Mouse (Mus musculus) stomach, postnatal 0 days (tissue): ENCODE results near the gene Galnt3.

Source experiments
- CTCF ChIP-seq: IDR thresholded peaks from 2 replicates; pipeline ENCODE4 v1.5.1; 2016; ENCODE audit warnings: antibody characterized with exemption, low read depth, mild to moderate bottlenecking, moderate library complexity
- EP300 ChIP-seq: optimal IDR thresholded peaks from 2 replicates; pipeline ENCODE3; 2016; ENCODE audit warnings: antibody characterized with exemption

DNA sequence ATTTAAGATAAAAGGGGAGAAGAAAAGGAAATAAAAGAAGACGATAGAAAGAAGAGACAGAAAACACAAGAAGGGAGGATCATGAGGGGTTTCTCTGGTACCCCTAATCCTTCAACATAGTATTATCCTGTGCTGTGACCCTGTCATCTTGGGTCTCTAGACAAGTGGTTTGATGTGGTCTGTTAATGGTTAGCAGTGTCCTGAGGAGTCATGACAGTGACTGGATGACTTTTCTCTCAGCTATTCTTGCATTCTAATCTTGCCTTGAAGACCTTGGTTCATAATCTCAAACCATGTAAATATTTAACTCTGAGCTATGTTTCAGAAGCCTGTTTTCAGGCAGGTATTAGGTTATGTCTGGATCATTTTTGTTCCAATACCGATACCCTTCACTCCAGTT is 17.9 kb upstream of the Galnt3 start:
- TF ChIP-seq EP300 (no peak), CTCF (no peak)
